Mouse (Mus musculus): Measurements from ENCODE around the gene Uhmk1. TPM values are rescaled to one million over a fixed set of nuclear protein-coding genes. Genes with fewer than 3 reads are reported as not detected.

Uhmk1 gene
- polyA plus RNA-seq, 1 experiment from 2014 or later = 6.0 TPM

- no peaks in the 10 kb centered on the region for H3K9me3 ChIP-seq (replicated peaks; ENCODE audit: control insufficient read depth, low read length)
- H3K4me3 ChIP-seq (ENCODE audit: low read depth, low read length) = peak overlapping the region; percentile 86
- 60% methylated on average over 3 of the region's 3 CpGs for WGBS (ENCODE audit: insufficient replicate concordance)
- H3K27me3 ChIP-seq (ENCODE audit: control insufficient read depth, insufficient read depth, low read depth, low read length) = peaks cover 3% of the 10 kb centered on the region; the same call in 1 of the 2 replicates
- H3K36me3 ChIP-seq (ENCODE audit: control insufficient read depth, insufficient read depth) = peaks cover 7% of the 10 kb centered on the region; the same call in 1 of the 2 replicates
- H3K27ac ChIP-seq (ENCODE audit: low read length) = no peak overlapping the region
- H3K4me2 ChIP-seq (ENCODE audit: low read depth, low read length) = peak overlapping the region; percentile 83
- H3K4me1 ChIP-seq (ENCODE audit: control insufficient read depth, low read depth, low read length) = peaks cover 6% of the 10 kb centered on the region
- ATAC-seq (ENCODE audit: low read depth) = no peak
- no peak overlapping the region for H3K9ac ChIP-seq (ENCODE audit: low read depth, low read length)
These were observed 393 bp upstream of the Uhmk1 start for GRCm38 (mm10) chr1:170215590-170215989.

GRCm38 (mm10) chr1:170214383-170214756 is 827 bp downstream of the Uhmk1 start:
- Histone ChIP-seq H3K27me3 (ENCODE audit: control insufficient read depth, insufficient read depth, low read depth, low read length) (peaks cover 3% of the 10 kb centered on the region; the same call in 1 of the 2 replicates), H3K36me3 (ENCODE audit: control insufficient read depth, insufficient read depth) (peaks cover 10% of the 10 kb centered on the region; the same call in 1 of the 2 replicates), H3K4me2 (ENCODE audit: low read depth, low read length) (peak overlapping the region; percentile 83), H3K9me3 (replicated peaks; ENCODE audit: control insufficient read depth, low read length) (no peaks in the 10 kb centered on the region), H3K9ac (ENCODE audit: low read depth, low read length) (peak overlapping the region; percentile 88), H3K4me1 (ENCODE audit: control insufficient read depth, low read depth, low read length) (peaks cover 6% of the 10 kb centered on the region), H3K4me3 (ENCODE audit: low read depth, low read length) (peak overlapping the region; percentile 86), H3K27ac (ENCODE audit: low read length) (peak overlapping the region; percentile 84)
- 18% methylated on average over 7 of the region's 7 CpGs for WGBS (ENCODE audit: insufficient replicate concordance)
- no peak for ATAC-seq (ENCODE audit: low read depth)

GRCm38 (mm10) chr1:170213181-170213879 is 1.9 kb downstream of the Uhmk1 start:
- H3K4me1 ChIP-seq (ENCODE audit: control insufficient read depth, low read depth, low read length) = peaks cover 6% of the 10 kb centered on the region
- H3K36me3 ChIP-seq (ENCODE audit: control insufficient read depth, insufficient read depth) = peaks cover 17% of the 10 kb centered on the region
- H3K9me3 ChIP-seq (replicated peaks; ENCODE audit: control insufficient read depth, low read length) = no peaks in the 10 kb centered on the region
- no peak overlapping the region for H3K27ac ChIP-seq (ENCODE audit: low read length)
- peaks cover 3% of the 10 kb centered on the region; the same call in 1 of the 2 replicates for H3K27me3 ChIP-seq (ENCODE audit: control insufficient read depth, insufficient read depth, low read depth, low read length)
- peak overlapping the region; percentile 13; the same call in 1 of the 2 replicates for H3K4me2 ChIP-seq (ENCODE audit: low read depth, low read length)
- no peak overlapping the region for H3K4me3 ChIP-seq (ENCODE audit: low read depth, low read length)
- no peak overlapping the region for H3K9ac ChIP-seq (ENCODE audit: low read depth, low read length)
- no peak for ATAC-seq (ENCODE audit: low read depth)
- 54% methylated on average over 10 of the region's 10 CpGs for WGBS (ENCODE audit: insufficient replicate concordance)

- H3K4me1 ChIP-seq (ENCODE audit: control insufficient read depth, low read depth, low read length) = no peaks in the 10 kb centered on the region
- H3K9ac ChIP-seq (ENCODE audit: low read depth, low read length) = no peak overlapping the region
- ATAC-seq (ENCODE audit: low read depth) = no peak
- peaks cover 41% of the 10 kb centered on the region for H3K36me3 ChIP-seq (ENCODE audit: control insufficient read depth, insufficient read depth)
- H3K27me3 ChIP-seq (ENCODE audit: control insufficient read depth, insufficient read depth, low read depth, low read length) = no peaks in the 10 kb centered on the region
- H3K9me3 ChIP-seq (replicated peaks; ENCODE audit: control insufficient read depth, low read length) = no peaks in the 10 kb centered on the region
- 88% methylated on average over 6 of the region's 6 CpGs for WGBS (ENCODE audit: insufficient replicate concordance)
- no peak overlapping the region for H3K4me3 ChIP-seq (ENCODE audit: low read depth, low read length)
- no peak overlapping the region for H3K27ac ChIP-seq (ENCODE audit: low read length)
- no peak overlapping the region for H3K4me2 ChIP-seq (ENCODE audit: low read depth, low read length)
These were observed 8.8 kb downstream of the Uhmk1 start for GRCm38 (mm10) chr1:170206395-170206794.

- H3K36me3 ChIP-seq (ENCODE audit: control insufficient read depth, insufficient read depth) = peaks cover 24% of the 10 kb centered on the region
- no peak for ATAC-seq (ENCODE audit: low read depth)
- H3K4me3 ChIP-seq (ENCODE audit: low read depth, low read length) = no peak overlapping the region
- 73% methylated on average over 3 of the region's 3 CpGs for WGBS (ENCODE audit: insufficient replicate concordance)
- no peaks in the 10 kb centered on the region for H3K27me3 ChIP-seq (ENCODE audit: control insufficient read depth, insufficient read depth, low read depth, low read length)
- no peaks in the 10 kb centered on the region for H3K9me3 ChIP-seq (replicated peaks; ENCODE audit: control insufficient read depth, low read length)
- H3K4me1 ChIP-seq (ENCODE audit: control insufficient read depth, low read depth, low read length) = no peaks in the 10 kb centered on the region
- no peak overlapping the region for H3K27ac ChIP-seq (ENCODE audit: low read length)
- H3K9ac ChIP-seq (ENCODE audit: low read depth, low read length) = no peak overlapping the region
- H3K4me2 ChIP-seq (ENCODE audit: low read depth, low read length) = no peak overlapping the region
These were observed 14.8 kb downstream of the Uhmk1 start for GRCm38 (mm10) chr1:170200379-170200778.

GRCm38 (mm10) chr1:170196211-170196610 is 19.0 kb downstream of the Uhmk1 start:
- H3K4me3 ChIP-seq (ENCODE audit: low read depth, low read length) = no peak overlapping the region
- 80% methylated on average over 8 of the region's 8 CpGs for WGBS (ENCODE audit: insufficient replicate concordance)
- H3K4me1 ChIP-seq (ENCODE audit: control insufficient read depth, low read depth, low read length) = no peaks in the 10 kb centered on the region
- H3K27ac ChIP-seq (ENCODE audit: low read length) = no peak overlapping the region
- H3K27me3 ChIP-seq (ENCODE audit: control insufficient read depth, insufficient read depth, low read depth, low read length) = no peaks in the 10 kb centered on the region
- ATAC-seq (ENCODE audit: low read depth) = 0 out of 2 replicates have a peak, but pooled peaks have one; percentile 24
- H3K9me3 ChIP-seq (replicated peaks; ENCODE audit: control insufficient read depth, low read length) = no peaks in the 10 kb centered on the region
- H3K9ac ChIP-seq (ENCODE audit: low read depth, low read length) = no peak overlapping the region
- peaks cover 33% of the 10 kb centered on the region for H3K36me3 ChIP-seq (ENCODE audit: control insufficient read depth, insufficient read depth)
- no peak overlapping the region for H3K4me2 ChIP-seq (ENCODE audit: low read depth, low read length)

- no peak overlapping the region for H3K9ac ChIP-seq (ENCODE audit: low read depth, low read length)
- no peak overlapping the region for H3K27ac ChIP-seq (ENCODE audit: low read length)
- H3K9me3 ChIP-seq (replicated peaks; ENCODE audit: control insufficient read depth, low read length) = no peaks in the 10 kb centered on the region
- WGBS (ENCODE audit: insufficient replicate concordance) = 81% methylated on average over 1 of the region's 1 CpGs
- H3K4me2 ChIP-seq (ENCODE audit: low read depth, low read length) = no peak overlapping the region
- H3K27me3 ChIP-seq (ENCODE audit: control insufficient read depth, insufficient read depth, low read depth, low read length) = no peaks in the 10 kb centered on the region
- no peak for ATAC-seq (ENCODE audit: low read depth)
- no peaks in the 10 kb centered on the region for H3K4me1 ChIP-seq (ENCODE audit: control insufficient read depth, low read depth, low read length)
- H3K4me3 ChIP-seq (ENCODE audit: low read depth, low read length) = no peak overlapping the region
- peaks cover 18% of the 10 kb centered on the region for H3K36me3 ChIP-seq (ENCODE audit: control insufficient read depth, insufficient read depth)
These were observed 23.3 kb downstream of the Uhmk1 start for GRCm38 (mm10) chr1:170191925-170192324.

GRCm38 (mm10) chr1:170190225-170190624 is 25.0 kb downstream of the Uhmk1 start:
- no peak overlapping the region for H3K4me3 ChIP-seq (ENCODE audit: low read depth, low read length)
- 64% methylated on average over 4 of the region's 4 CpGs for WGBS (ENCODE audit: insufficient replicate concordance)
- H3K4me2 ChIP-seq (ENCODE audit: low read depth, low read length) = no peak overlapping the region
- H3K27ac ChIP-seq (ENCODE audit: low read length) = no peak overlapping the region
- H3K27me3 ChIP-seq (ENCODE audit: control insufficient read depth, insufficient read depth, low read depth, low read length) = no peaks in the 10 kb centered on the region
- H3K9me3 ChIP-seq (replicated peaks; ENCODE audit: control insufficient read depth, low read length) = no peaks in the 10 kb centered on the region
- H3K36me3 ChIP-seq (ENCODE audit: control insufficient read depth, insufficient read depth) = peaks cover 17% of the 10 kb centered on the region
- H3K4me1 ChIP-seq (ENCODE audit: control insufficient read depth, low read depth, low read length) = no peaks in the 10 kb centered on the region
- no peak for ATAC-seq (ENCODE audit: low read depth)
- H3K9ac ChIP-seq (ENCODE audit: low read depth, low read length) = no peak overlapping the region

GRCm38 (mm10) chr1:170188601-170189000 is 26.6 kb downstream of the Uhmk1 start:
- 76% methylated on average over 11 of the region's 11 CpGs for WGBS (ENCODE audit: insufficient replicate concordance)
- H3K36me3 ChIP-seq (ENCODE audit: control insufficient read depth, insufficient read depth) = peaks cover 10% of the 10 kb centered on the region
- H3K9ac ChIP-seq (ENCODE audit: low read depth, low read length) = no peak overlapping the region
- no peaks in the 10 kb centered on the region for H3K4me1 ChIP-seq (ENCODE audit: control insufficient read depth, low read depth, low read length)
- no peak overlapping the region for H3K27ac ChIP-seq (ENCODE audit: low read length)
- H3K4me2 ChIP-seq (ENCODE audit: low read depth, low read length) = no peak overlapping the region
- ATAC-seq (ENCODE audit: low read depth) = no peak
- no peaks in the 10 kb centered on the region for H3K9me3 ChIP-seq (replicated peaks; ENCODE audit: control insufficient read depth, low read length)
- no peaks in the 10 kb centered on the region for H3K27me3 ChIP-seq (ENCODE audit: control insufficient read depth, insufficient read depth, low read depth, low read length)
- H3K4me3 ChIP-seq (ENCODE audit: low read depth, low read length) = no peak overlapping the region
